Mouse (Mus musculus): ENCODE data around the gene Hmga2.

- TF ChIP-seq CTCF (IDR thresholded peaks at IDR 0.05; ENCODE audit: control insufficient read depth, insufficient read depth, low read length): no peak
- TF ChIP-seq POLR2A (IDR thresholded peaks at IDR 0.05; ENCODE audit: borderline replicate concordance, control insufficient read depth, low read depth, low read length): no peak
These were observed 136.9 kb downstream of the Hmga2 start for GRCm38 (mm10) chr10:120339324-120339723.

Data from bone marrow, adult 2 months (tissue).